Mouse (Mus musculus) spleen, embryonic (tissue): ENCODE data around the gene Smim8.

Source experiments
- CTCF ChIA-PET: fragments of 350-600 bp; sonication (Branson Sonifier 250); formaldehyde crosslinking; loops from one replicate; lab custom pipeline; 2022; lab: Charles Lee

The Smim8 gene

GRCm38 (mm10) chr4:34720127-34720895, 57.9 kb downstream of the Smim8 start:
- CTCF ChIA-PET = no interaction called here

GRCm38 (mm10) chr4:34719421-34719820, 58.8 kb downstream of the Smim8 start:
- CTCF ChIA-PET = no interaction called here
